Mouse (Mus musculus) liver, adult 2 months (tissue): ENCODE data around the gene Apoh. TPM values are rescaled to one million over a fixed set of nuclear protein-coding genes. Genes with fewer than 3 reads are reported as not detected.

Experiments used
- DNase-seq: peaks from one replicate; pipeline ENCODE4 v3.0.0-alpha.2; 2011; ENCODE audit warnings: low read depth, low spot score; ENCODE audit errors: extremely low read depth
- H3K27ac ChIP-seq: fragments of 200-500 bp; replicated peaks from 2 replicates; pipeline ENCODE4 v1.5.1; 2012; ENCODE audit warnings: low read depth, mild to moderate bottlenecking, control low read depth, inconsistent platforms, low read length; ENCODE audit not compliant: insufficient read depth
- H3K27me3 ChIP-seq: fragments of 200-500 bp; 2 replicates; pipeline ENCODE4 v1.6.1; 2012; ENCODE audit warnings: mild to moderate bottlenecking, moderate library complexity, low read length, inconsistent platforms; ENCODE audit not compliant: control insufficient read depth, insufficient read depth
- H3K36me3 ChIP-seq: fragments of 200-500 bp; 2 replicates; pipeline ENCODE4 v1.6.1; 2012; ENCODE audit warnings: low read length, inconsistent platforms; ENCODE audit not compliant: control insufficient read depth, insufficient read depth
- H3K4me1 ChIP-seq: fragments of 200-500 bp; 2 replicates; pipeline ENCODE4 v1.6.1; 2011; ENCODE audit warnings: low read length; ENCODE audit not compliant: control insufficient read depth, insufficient read depth
- H3K4me3 ChIP-seq: fragments of 200-500 bp; 2 replicates; pipeline ENCODE4 v1.5.1; 2011; ENCODE audit warnings: low read depth, mild to moderate bottlenecking, control low read depth, low read length, moderate library complexity; ENCODE audit not compliant: insufficient read depth
- H3K79me2 ChIP-seq: fragments of 200-500 bp; 2 replicates; pipeline ENCODE4 v1.6.1; 2012; ENCODE audit warnings: inconsistent platforms, mild to moderate bottlenecking, low read length, moderate library complexity; ENCODE audit not compliant: control insufficient read depth, insufficient read depth
- H3K9ac ChIP-seq: fragments of 200-500 bp; 2 replicates; pipeline ENCODE4 v1.6.1; 2012; ENCODE audit warnings: low read depth, mild to moderate bottlenecking, control low read depth, inconsistent platforms, low read length
- CTCF ChIP-seq: fragments of 200-500 bp; IDR thresholded peaks from 2 replicates; pipeline ENCODE4 v1.5.1; 2011; ENCODE audit warnings: low read depth, low read length, control low read depth
- POLR2A ChIP-seq: fragments of 200-500 bp; IDR thresholded peaks from 2 replicates; pipeline ENCODE4 v1.6.1; 2011; ENCODE audit warnings: low read length, control low read depth; ENCODE audit not compliant: insufficient read depth; ENCODE audit errors: extremely low read depth
- WGBS: fragments of 180-500 bp; shearing (Covaris S2); methylation state at CpG from one replicate; pipeline ENCODE4 v1.1.7; 2018; 5-methylcytosine and 5-hydroxymethylcytosine counted together
- polyA plus RNA-seq: library from polyadenylated mRNA; depleted of rRNA; stranded (reverse); fragments of >200 nt; gene quantifications from 2 replicates; pipeline ENCODE4 v1.2.3, GENCODE M21; 2012
- total RNA-seq: library from RNA; depleted of rRNA; stranded (reverse); fragments of >200 nt; gene quantifications from 2 replicates; pipeline ENCODE4 v1.2.3, GENCODE M21; 2014

Gene Apoh
- total and polyA plus RNA-seq, 2 experiments: 2,235 to 3,004 TPM

- 65% methylated on average over 4 of the region's 4 CpGs for WGBS
- Histone ChIP-seq H3K27me3 (no peaks in the 10 kb centered on the region), H3K79me2 (no peaks in the 10 kb centered on the region), H3K27ac (no peak overlapping the region), H3K4me1 (no peaks in the 10 kb centered on the region), H3K4me3 (no peak overlapping the region), H3K36me3 (no peaks in the 10 kb centered on the region), H3K9ac (no peak overlapping the region)
- no peak for TF ChIP-seq CTCF
- TF ChIP-seq POLR2A: no peak
- DNase-seq: peak; percentile 10
These were observed 77.6 kb downstream of the Apoh start for GRCm38 (mm10) chr11:108420751-108421150.

GRCm38 (mm10) chr11:108423221-108423620 lies 80.1 kb downstream of the Apoh start:
- WGBS: 87% methylated on average over 7 of the region's 7 CpGs
- no peak for TF ChIP-seq CTCF
- no peak for TF ChIP-seq POLR2A
- Histone ChIP-seq H3K79me2 (no peaks in the 10 kb centered on the region), H3K27me3 (no peaks in the 10 kb centered on the region), H3K27ac (no peak overlapping the region), H3K9ac (no peak overlapping the region), H3K36me3 (no peaks in the 10 kb centered on the region), H3K4me3 (no peak overlapping the region), H3K4me1 (no peaks in the 10 kb centered on the region)
- no peak for DNase-seq

DNA sequence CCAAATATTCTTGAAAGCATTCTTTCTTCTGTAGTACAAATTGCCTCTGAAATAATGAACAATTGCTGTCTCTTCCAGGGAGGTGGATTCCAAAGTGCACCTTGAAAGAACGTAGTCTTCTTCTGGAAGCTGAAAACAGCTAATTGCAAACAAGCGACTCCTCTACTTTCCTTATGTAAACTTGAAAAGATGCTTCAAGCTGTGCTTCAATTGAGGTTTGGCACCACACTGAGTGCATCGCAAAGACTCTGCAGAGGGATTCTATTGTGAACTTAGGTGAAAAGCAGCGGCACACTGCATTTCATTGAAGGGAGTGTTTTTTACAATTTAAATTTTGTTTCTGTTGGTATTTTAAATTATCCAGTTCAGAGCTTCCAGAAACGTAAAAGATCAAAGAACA lies 81.0 kb downstream of the Apoh start:
- TF ChIP-seq CTCF (no peak), POLR2A (no peak)
- no peaks in the 10 kb centered on the region for H3K27me3 ChIP-seq
- no peaks in the 10 kb centered on the region for H3K79me2 ChIP-seq
- no peak overlapping the region for H3K27ac ChIP-seq
- H3K4me1 ChIP-seq: no peaks in the 10 kb centered on the region
- H3K36me3 ChIP-seq: no peaks in the 10 kb centered on the region
- 34% methylated on average over 5 of the region's 5 CpGs for WGBS
- no peak overlapping the region for H3K4me3 ChIP-seq
- H3K9ac ChIP-seq: no peak overlapping the region
- DNase-seq: no peak

- Histone ChIP-seq H3K9ac (peak within 1 kb of the TSS; percentile 60), H3K4me1 (no peaks in the 10 kb centered on the region), H3K36me3 (no peaks in the 10 kb centered on the region), H3K27me3 (no peaks in the 10 kb centered on the region), H3K79me2 (no peaks in the 10 kb centered on the region), H3K4me3 (peak within 1 kb of the TSS; percentile 60), H3K27ac (no peak within 1 kb of the TSS)
- DNase-seq: peak; percentile 96
- TF ChIP-seq CTCF (no peak), POLR2A (no peak)
- WGBS: under 1% methylated on average over 61 of the region's 61 CpGs
These were observed 81.9 kb downstream of the Apoh start, which contains the start of gene Cep112 for GRCm38 (mm10) chr11:108424889-108425591. TSS of gene Cep112 (plus strand) at chr11:108425192.

DNA sequence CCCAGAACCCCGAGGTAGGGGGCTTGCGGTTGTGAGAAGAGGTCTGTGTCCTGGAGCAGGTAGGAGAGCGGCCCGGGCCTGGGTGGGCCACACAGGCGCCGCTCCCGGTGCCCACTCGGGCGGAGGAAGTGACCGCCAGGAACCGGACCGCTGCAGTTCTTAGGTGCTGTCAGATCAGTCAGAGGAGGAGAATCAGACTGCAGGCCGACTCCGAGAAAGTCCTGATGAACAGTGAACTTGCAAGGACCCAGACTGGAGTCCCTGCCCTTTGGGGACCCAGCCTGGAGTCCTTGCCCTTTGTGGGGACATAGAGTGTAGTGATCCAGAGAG lies 82.4 kb downstream of the Apoh start:
- H3K36me3 ChIP-seq: no peaks in the 10 kb centered on the region
- TF ChIP-seq CTCF: no peak
- TF ChIP-seq POLR2A: no peak
- peak overlapping the region; percentile 60 for H3K4me3 ChIP-seq
- WGBS: 13% methylated on average over 14 of the region's 14 CpGs
- DNase-seq: peak; percentile 19
- peak overlapping the region; percentile 60 for H3K9ac ChIP-seq
- H3K27ac ChIP-seq: no peak overlapping the region
- H3K4me1 ChIP-seq: no peaks in the 10 kb centered on the region
- H3K27me3 ChIP-seq: no peaks in the 10 kb centered on the region
- H3K79me2 ChIP-seq: no peaks in the 10 kb centered on the region

- no peaks in the 10 kb centered on the region for H3K36me3 ChIP-seq
- H3K4me1 ChIP-seq: no peaks in the 10 kb centered on the region
- H3K4me3 ChIP-seq: no peak overlapping the region
- 95% methylated on average over 3 of the region's 3 CpGs for WGBS
- no peak for DNase-seq
- TF ChIP-seq POLR2A (no peak), CTCF (no peak)
- H3K27me3 ChIP-seq: no peaks in the 10 kb centered on the region
- no peak overlapping the region for H3K9ac ChIP-seq
- no peak overlapping the region for H3K27ac ChIP-seq
- H3K79me2 ChIP-seq: no peaks in the 10 kb centered on the region
These were observed 82.9 kb downstream of the Apoh start for GRCm38 (mm10) chr11:108426086-108426485.
